Mouse (Mus musculus) liver, embryonic 13.5 days (tissue): ENCODE data around the gene Herc2. TPM values are rescaled to one million over a fixed set of nuclear protein-coding genes. Genes with fewer than 3 reads are reported as not detected.

Source experiments
- ATAC-seq: fragments of 200-750 bp; cut with Nextera tagmentation; 2 replicates; pipeline ENCODE4 v1.8.0; 2017; ENCODE audit warnings: low read depth, mild to moderate bottlenecking, moderate number of reproducible peaks, moderate library complexity
- DNase-seq: peaks from one replicate; pipeline ENCODE4 v3.0.0; 2022
- H3K27ac ChIP-seq: fragments of 300-500 bp; sonication (generic); 2 replicates; pipeline ENCODE4 v1.5.1; 2015; ENCODE audit warnings: moderate library complexity, mild to moderate bottlenecking, inconsistent platforms
- H3K27me3 ChIP-seq: fragments of 300-500 bp; sonication (generic); 2 replicates; pipeline ENCODE4 v1.6.1; 2015; ENCODE audit warnings: mild to moderate bottlenecking, inconsistent platforms
- H3K36me3 ChIP-seq: fragments of 300-500 bp; sonication (generic); 2 replicates; pipeline ENCODE4 v1.6.1; 2015; ENCODE audit warnings: mild to moderate bottlenecking, inconsistent platforms
- H3K4me1 ChIP-seq: fragments of 300-500 bp; sonication (generic); replicated peaks from 2 replicates; pipeline ENCODE4 v1.6.1; 2015; ENCODE audit warnings: inconsistent platforms
- H3K4me2 ChIP-seq: fragments of 300-500 bp; sonication (generic); 2 replicates; pipeline ENCODE4 v1.6.1; 2015; ENCODE audit warnings: inconsistent platforms, mild to moderate bottlenecking, moderate library complexity
- H3K4me3 ChIP-seq: fragments of 300-500 bp; sonication (generic); replicated peaks from 2 replicates; pipeline ENCODE4 v1.5.1; 2015; ENCODE audit warnings: mild to moderate bottlenecking, inconsistent platforms
- H3K9ac ChIP-seq: fragments of 300-500 bp; sonication (generic); 2 replicates; pipeline ENCODE4 v1.6.1; 2015; ENCODE audit warnings: mild to moderate bottlenecking, inconsistent platforms
- H3K9me3 ChIP-seq: fragments of 300-500 bp; sonication (generic); replicated peaks from 2 replicates; pipeline ENCODE4 v1.6.1; 2016; ENCODE audit warnings: inconsistent platforms
- WGBS: fragments of 180-500 bp; shearing (Covaris S2); methylation state at CpG from one replicate; pipeline ENCODE4 v1.1.7; 2015; ENCODE audit not compliant: insufficient replicate concordance; 5-methylcytosine and 5-hydroxymethylcytosine counted together
- polyA plus RNA-seq: library from polyadenylated mRNA; unstranded; fragments of >200 nt; fragmentation: Nextera tagmentation; extraction: Ambion mirVana; gene quantifications from 2 replicates; pipeline ENCODE4 v1.2.1, GENCODE M21; 2015

Gene Herc2
- polyA plus RNA-seq, 1 experiment from 2014 or later = 15.7 TPM

- Histone ChIP-seq H3K9ac (no peak overlapping the region), H3K4me3 (no peak overlapping the region), H3K4me1 (no peaks in the 10 kb centered on the region), H3K36me3 (peaks cover 58% of the 10 kb centered on the region), H3K27ac (no peak overlapping the region), H3K4me2 (no peak overlapping the region), H3K27me3 (no peaks in the 10 kb centered on the region), H3K9me3 (no peaks in the 10 kb centered on the region)
- ATAC-seq = no peak
- DNase-seq = no peak
- WGBS = 86% methylated on average over 7 of the region's 7 CpGs
These were observed 88.7 kb downstream of the Herc2 start for GRCm38 (mm10) chr7:56138706-56139105.

- WGBS = 83% methylated on average over 3 of the region's 3 CpGs
- no peaks in the 10 kb centered on the region for H3K9me3 ChIP-seq
- H3K9ac ChIP-seq = no peak overlapping the region
- H3K4me2 ChIP-seq = no peak overlapping the region
- H3K4me1 ChIP-seq = no peaks in the 10 kb centered on the region
- ATAC-seq (no peak), DNase-seq (no peak)
- no peak overlapping the region for H3K27ac ChIP-seq
- no peak overlapping the region for H3K4me3 ChIP-seq
- peaks cover 68% of the 10 kb centered on the region for H3K36me3 ChIP-seq
- no peaks in the 10 kb centered on the region for H3K27me3 ChIP-seq
These were observed 96.4 kb downstream of the Herc2 start for GRCm38 (mm10) chr7:56146424-56146823.

- H3K4me3 ChIP-seq = no peak overlapping the region
- H3K4me1 ChIP-seq = no peaks in the 10 kb centered on the region
- H3K36me3 ChIP-seq = peaks cover 78% of the 10 kb centered on the region
- 80% methylated on average over 7 of the region's 7 CpGs for WGBS
- no peak overlapping the region for H3K4me2 ChIP-seq
- DNase-seq (no peak), ATAC-seq (no peak)
- no peaks in the 10 kb centered on the region for H3K27me3 ChIP-seq
- H3K27ac ChIP-seq = no peak overlapping the region
- no peak overlapping the region for H3K9ac ChIP-seq
- no peaks in the 10 kb centered on the region for H3K9me3 ChIP-seq
These were observed 98.9 kb downstream of the Herc2 start for GRCm38 (mm10) chr7:56148925-56149324.

- Histone ChIP-seq H3K9me3 (no peaks in the 10 kb centered on the region), H3K27ac (no peak overlapping the region), H3K36me3 (peaks cover 80% of the 10 kb centered on the region), H3K27me3 (no peaks in the 10 kb centered on the region), H3K4me2 (no peak overlapping the region), H3K4me3 (no peak overlapping the region), H3K9ac (no peak overlapping the region), H3K4me1 (no peaks in the 10 kb centered on the region)
- ATAC-seq (no peak), DNase-seq (no peak)
- WGBS = 91% methylated on average over 16 of the region's 16 CpGs
These were observed 102.1 kb downstream of the Herc2 start for GRCm38 (mm10) chr7:56151885-56152676.

GRCm38 (mm10) chr7:56153161-56153560 is 103.2 kb downstream of the Herc2 start:
- no peak overlapping the region for H3K27ac ChIP-seq
- no peak overlapping the region for H3K9ac ChIP-seq
- WGBS = 89% methylated on average over 9 of the region's 9 CpGs
- DNase-seq (no peak), ATAC-seq (no peak)
- no peaks in the 10 kb centered on the region for H3K9me3 ChIP-seq
- H3K36me3 ChIP-seq = peaks cover 80% of the 10 kb centered on the region
- no peak overlapping the region for H3K4me3 ChIP-seq
- H3K4me1 ChIP-seq = no peaks in the 10 kb centered on the region
- H3K27me3 ChIP-seq = no peaks in the 10 kb centered on the region
- no peak overlapping the region for H3K4me2 ChIP-seq

- DNase-seq (no peak), ATAC-seq (no peak)
- 92% methylated on average over 12 of the region's 12 CpGs for WGBS
- no peak overlapping the region for H3K27ac ChIP-seq
- peaks cover 82% of the 10 kb centered on the region for H3K36me3 ChIP-seq
- H3K9me3 ChIP-seq = no peaks in the 10 kb centered on the region
- H3K4me1 ChIP-seq = no peaks in the 10 kb centered on the region
- no peak overlapping the region for H3K9ac ChIP-seq
- no peaks in the 10 kb centered on the region for H3K27me3 ChIP-seq
- no peak overlapping the region for H3K4me3 ChIP-seq
- no peak overlapping the region for H3K4me2 ChIP-seq
These were observed 103.6 kb downstream of the Herc2 start for GRCm38 (mm10) chr7:56153625-56154024.

GRCm38 (mm10) chr7:56163316-56163715 is 113.3 kb downstream of the Herc2 start:
- no peak overlapping the region for H3K27ac ChIP-seq
- ATAC-seq = no peak
- no peak overlapping the region for H3K9ac ChIP-seq
- 84% methylated on average over 4 of the region's 4 CpGs for WGBS
- no peaks in the 10 kb centered on the region for H3K27me3 ChIP-seq
- no peaks in the 10 kb centered on the region for H3K9me3 ChIP-seq
- H3K4me1 ChIP-seq = no peaks in the 10 kb centered on the region
- no peak overlapping the region for H3K4me2 ChIP-seq
- no peak for DNase-seq
- H3K4me3 ChIP-seq = no peak overlapping the region
- H3K36me3 ChIP-seq = peaks cover 44% of the 10 kb centered on the region

- Histone ChIP-seq H3K36me3 (peaks cover 43% of the 10 kb centered on the region), H3K27me3 (no peaks in the 10 kb centered on the region), H3K4me3 (no peak overlapping the region), H3K9me3 (no peaks in the 10 kb centered on the region), H3K27ac (no peak overlapping the region), H3K9ac (no peak overlapping the region), H3K4me1 (no peaks in the 10 kb centered on the region), H3K4me2 (no peak overlapping the region)
- DNase-seq (no peak), ATAC-seq (no peak)
- 83% methylated on average over 7 of the region's 7 CpGs for WGBS
These were observed 118.7 kb downstream of the Herc2 start for GRCm38 (mm10) chr7:56168713-56169112.

- Histone ChIP-seq H3K27me3 (no peaks in the 10 kb centered on the region), H3K9ac (no peak overlapping the region), H3K27ac (no peak overlapping the region), H3K4me1 (no peaks in the 10 kb centered on the region), H3K36me3 (peaks cover 38% of the 10 kb centered on the region), H3K4me3 (no peak overlapping the region), H3K4me2 (no peak overlapping the region), H3K9me3 (no peaks in the 10 kb centered on the region)
- 79% methylated on average over 3 of the region's 3 CpGs for WGBS
- ATAC-seq (no peak), DNase-seq (no peak)
These were observed 127.4 kb downstream of the Herc2 start for GRCm38 (mm10) chr7:56177371-56177770.

- no peaks in the 10 kb centered on the region for H3K27me3 ChIP-seq
- ATAC-seq (no peak), DNase-seq (no peak)
- no peak overlapping the region for H3K4me3 ChIP-seq
- peaks cover 66% of the 10 kb centered on the region for H3K36me3 ChIP-seq
- H3K27ac ChIP-seq = no peak overlapping the region
- H3K9me3 ChIP-seq = no peaks in the 10 kb centered on the region
- WGBS = 90% methylated on average over 6 of the region's 6 CpGs
- no peak overlapping the region for H3K9ac ChIP-seq
- no peaks in the 10 kb centered on the region for H3K4me1 ChIP-seq
- H3K4me2 ChIP-seq = no peak overlapping the region
These were observed 141.0 kb downstream of the Herc2 start for GRCm38 (mm10) chr7:56191041-56191440.

GRCm38 (mm10) chr7:56191661-56192060 is 141.7 kb downstream of the Herc2 start:
- no peak overlapping the region for H3K4me3 ChIP-seq
- ATAC-seq (no peak), DNase-seq (no peak)
- no peaks in the 10 kb centered on the region for H3K27me3 ChIP-seq
- no peak overlapping the region for H3K27ac ChIP-seq
- H3K4me2 ChIP-seq = no peak overlapping the region
- no peaks in the 10 kb centered on the region for H3K4me1 ChIP-seq
- 75% methylated on average over 4 of the region's 4 CpGs for WGBS
- H3K9ac ChIP-seq = no peak overlapping the region
- H3K9me3 ChIP-seq = no peaks in the 10 kb centered on the region
- peaks cover 72% of the 10 kb centered on the region for H3K36me3 ChIP-seq
